Mouse (Mus musculus) layer of hippocampus, adult 9-11 months (tissue): ENCODE measurements around the gene Gnai3.

Source experiments
- DNase-seq: peaks from one replicate; pipeline ENCODE4 v3.0.0; 2022

Gnai3 gene

GRCm38 (mm10) chr3:108158383-108159037, 12.6 kb upstream of the Gnai3 start:
- DNase-seq, result peak; percentile 87

DNA sequence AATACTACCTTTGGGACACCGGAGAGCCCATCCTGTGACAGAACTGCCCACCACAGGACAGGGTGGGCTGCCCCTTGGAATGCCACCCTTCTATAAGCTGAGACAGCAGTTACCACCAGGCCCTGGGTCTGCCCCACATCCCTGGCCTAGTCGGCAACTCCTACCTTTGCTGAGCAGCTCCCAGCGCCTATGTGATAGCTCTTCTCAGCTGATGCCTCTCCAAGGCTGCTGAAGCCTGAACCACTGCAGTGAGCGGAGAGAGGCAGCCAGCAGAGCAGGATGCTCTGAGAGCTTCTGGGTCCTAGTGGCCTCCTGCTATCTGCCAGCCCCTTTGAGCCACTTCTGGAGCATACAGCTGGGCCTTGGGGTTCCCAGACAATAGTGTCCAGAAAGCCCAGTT, 8.7 kb upstream of the Gnai3 start, which contains the start of gene Gpr61:
Gene Gpr61, minus strand, starts transcription at position 227 of the 400 bp plus-strand sequence.
- peak; percentile 81 for DNase-seq

- DNase-seq, result no peak
These were observed 6.3 kb upstream of the Gnai3 start for GRCm38 (mm10) chr3:108152290-108152689.

DNA sequence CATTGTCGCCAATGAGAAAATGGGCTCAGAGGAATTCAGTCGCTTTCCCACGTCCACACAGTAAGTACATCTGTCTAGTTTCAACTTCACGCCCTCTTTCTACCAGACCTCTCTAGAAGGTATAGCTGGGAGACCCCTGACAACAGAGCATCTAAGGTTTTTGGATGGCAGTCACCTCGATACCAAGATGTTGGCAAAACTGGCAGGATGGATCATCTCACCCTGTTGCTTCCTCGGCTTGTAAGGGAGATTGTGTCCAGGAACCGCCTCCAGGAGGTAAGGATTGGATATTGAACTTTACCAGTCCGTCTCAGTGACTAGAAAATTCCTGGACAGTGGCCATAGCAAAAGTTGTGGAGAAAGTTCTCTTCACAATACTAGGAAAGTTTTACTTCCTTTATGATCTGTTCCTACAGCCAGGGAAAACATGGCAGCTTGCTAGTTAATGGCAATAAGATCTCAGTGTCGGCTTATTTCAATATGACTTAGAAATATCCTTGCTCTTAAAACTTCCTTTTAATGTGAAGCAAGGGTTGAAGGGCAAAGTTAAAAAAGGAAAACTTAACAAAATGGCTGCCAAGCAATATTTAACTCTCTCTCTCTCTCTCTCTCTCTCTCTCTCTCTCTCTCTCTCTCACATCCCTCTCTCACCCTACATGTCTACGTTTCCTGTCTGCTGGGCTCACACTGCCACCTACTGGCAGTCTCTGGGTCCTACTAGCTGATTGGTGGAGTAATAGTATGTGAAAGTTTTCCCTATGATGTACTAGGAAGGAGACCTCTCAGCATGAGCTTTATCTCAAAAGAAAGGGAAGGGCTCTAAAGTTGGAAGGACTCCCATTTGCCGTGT, 1.7 kb upstream of the Gnai3 start:
- DNase-seq, result peak; percentile 88

- no peak for DNase-seq
These were observed 725 bp upstream of the Gnai3 start for GRCm38 (mm10) chr3:108146671-108147070.

- no peak for DNase-seq
These were observed 5.2 kb downstream of the Gnai3 start for GRCm38 (mm10) chr3:108140786-108141185.

GRCm38 (mm10) chr3:108139113-108139512, 6.8 kb downstream of the Gnai3 start:
- DNase-seq, result no peak

GRCm38 (mm10) chr3:108134701-108135100, 11.2 kb downstream of the Gnai3 start:
- DNase-seq, result peak; percentile 64

DNA sequence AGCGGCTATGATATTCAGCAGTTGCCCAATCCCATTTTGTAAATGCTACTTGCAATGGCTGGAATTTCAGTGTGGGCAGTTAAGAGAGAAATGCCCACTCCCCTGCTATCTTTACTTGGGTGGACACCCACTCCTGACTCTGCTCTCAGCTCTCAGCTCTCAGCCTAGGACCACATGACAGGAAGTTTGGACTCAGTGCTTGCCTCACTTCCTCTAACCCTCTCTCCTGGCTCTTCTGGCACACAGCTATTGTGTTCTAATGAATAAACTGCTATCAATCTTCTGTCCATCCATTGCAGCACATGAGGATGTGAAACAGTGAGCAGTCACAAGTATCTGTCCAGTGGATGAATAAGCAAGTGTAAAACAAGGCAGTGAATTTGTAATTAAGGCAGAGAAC, 13.5 kb downstream of the Gnai3 start:
- no peak for DNase-seq

DNA sequence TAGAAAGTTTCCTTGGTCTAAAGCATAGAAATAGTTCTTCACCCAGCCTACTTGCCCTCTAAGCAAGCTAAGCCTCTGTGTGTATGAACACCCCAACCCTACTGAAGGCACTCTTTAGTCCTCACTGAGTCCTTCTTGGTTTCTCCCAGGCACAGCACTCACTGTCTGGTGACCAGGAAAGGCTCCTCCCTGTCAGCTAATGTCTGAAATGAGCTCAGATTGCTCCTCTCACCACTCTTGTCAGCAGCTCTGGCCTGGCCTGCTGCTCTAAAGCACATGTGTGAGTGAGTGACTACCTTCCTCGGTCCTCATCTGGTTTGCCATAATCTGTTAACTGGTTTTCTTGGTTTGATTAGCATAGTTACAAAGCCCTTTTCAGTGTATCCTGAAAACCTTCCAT, 14.1 kb downstream of the Gnai3 start:
- DNase-seq, result no peak

- no peak for DNase-seq
These were observed 14.7 kb downstream of the Gnai3 start for GRCm38 (mm10) chr3:108131216-108131615.

GRCm38 (mm10) chr3:108129804-108130203, 16.1 kb downstream of the Gnai3 start:
- no peak for DNase-seq

DNA sequence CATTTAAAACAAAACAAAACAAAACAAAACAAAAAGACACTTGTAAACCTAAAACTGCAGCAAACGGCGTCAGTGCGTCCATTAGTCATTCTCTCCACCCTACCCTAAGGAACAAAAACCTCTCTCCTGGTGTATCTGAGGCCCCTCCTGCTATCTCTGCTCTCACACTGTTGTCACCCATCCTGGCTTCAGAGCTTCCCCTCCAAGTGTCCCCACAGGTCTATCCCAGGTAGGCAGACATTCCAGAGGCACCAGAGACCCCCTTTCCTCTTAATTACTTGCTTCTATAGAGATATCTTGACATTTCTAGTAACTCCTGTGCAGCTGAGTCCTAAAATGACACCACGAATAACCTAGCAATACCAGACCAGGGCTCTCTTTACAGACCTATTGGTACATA, 16.6 kb downstream of the Gnai3 start:
- no peak for DNase-seq

GRCm38 (mm10) chr3:108128520-108128919, 17.4 kb downstream of the Gnai3 start:
- no peak for DNase-seq

DNA sequence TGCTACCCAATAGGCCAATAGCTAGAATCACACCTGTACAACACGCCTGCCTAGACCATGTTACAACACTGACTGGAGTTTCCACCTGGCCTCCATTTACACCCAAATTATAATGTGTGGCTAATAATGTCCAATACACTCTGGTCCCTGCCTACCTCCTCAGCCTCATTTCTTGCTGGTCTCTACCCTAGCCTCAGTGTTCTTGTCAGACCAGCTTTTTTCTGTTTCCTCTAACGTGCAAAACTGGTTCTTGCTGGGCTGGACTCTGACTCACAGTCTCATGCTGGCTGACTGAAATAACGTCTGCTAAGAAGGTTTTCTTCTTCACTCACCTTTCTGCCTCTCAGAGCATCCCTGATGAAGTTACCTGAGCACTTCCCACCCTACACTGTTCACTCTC, 19.6 kb downstream of the Gnai3 start:
- DNase-seq, result no peak

- no peak for DNase-seq
These were observed 21.8 kb downstream of the Gnai3 start for GRCm38 (mm10) chr3:108124131-108124530.

GRCm38 (mm10) chr3:108123242-108123641, 22.7 kb downstream of the Gnai3 start:
- DNase-seq, result no peak

DNA sequence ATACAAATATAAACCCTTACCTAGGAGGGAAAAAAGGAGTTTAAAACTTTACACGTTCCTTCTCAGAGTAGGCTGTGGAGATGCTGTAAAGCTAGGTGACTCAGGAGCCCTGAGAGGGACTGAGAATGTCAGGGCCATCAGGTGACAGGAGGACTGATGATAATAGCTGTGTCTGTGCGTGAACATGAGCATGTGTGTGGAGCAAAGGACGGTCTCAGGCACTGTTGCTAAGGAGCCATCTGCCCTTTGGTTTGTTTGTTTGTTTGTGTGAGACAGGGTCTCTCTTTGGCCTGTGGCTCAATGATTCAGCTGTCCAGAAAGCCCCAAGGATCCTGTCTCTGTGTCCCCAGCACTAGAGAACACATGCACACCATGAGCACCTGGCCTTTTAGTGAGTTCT, 24.8 kb downstream of the Gnai3 start:
- no peak for DNase-seq

- DNase-seq, result no peak
These were observed 28.5 kb downstream of the Gnai3 start for GRCm38 (mm10) chr3:108117465-108117864.

DNA sequence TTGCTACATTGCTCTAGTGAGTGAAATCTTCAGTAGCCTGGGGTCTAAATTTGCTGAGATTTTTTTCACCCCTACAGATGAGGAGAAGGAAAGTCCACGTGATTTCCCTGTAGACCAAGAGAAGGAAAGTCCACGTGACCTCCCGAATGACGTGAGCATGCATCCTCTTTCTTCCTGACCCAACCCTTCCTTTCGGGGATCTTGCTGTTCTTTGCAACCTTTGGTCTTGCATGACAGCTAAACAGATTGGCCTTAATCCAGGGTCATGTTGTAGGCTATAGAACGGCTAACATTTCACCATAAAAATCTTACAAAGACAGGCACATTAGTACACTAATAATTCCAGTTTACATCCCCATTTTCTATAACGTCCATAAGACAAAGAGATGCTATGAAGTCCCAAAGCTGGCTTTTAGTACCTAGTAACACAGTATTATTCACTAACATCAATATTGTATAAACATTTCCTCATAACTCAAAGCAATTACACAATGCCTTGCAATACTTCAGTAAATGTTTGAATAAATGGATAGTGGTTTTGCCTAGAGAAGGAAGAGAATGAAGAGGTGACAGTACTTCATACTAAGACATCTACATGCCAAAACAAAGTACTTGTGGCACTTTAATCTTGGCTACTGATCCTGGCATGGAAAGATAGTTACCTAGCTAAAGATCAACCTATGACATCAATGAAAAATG, 32.2 kb downstream of the Gnai3 start:
- no peak for DNase-seq

DNA sequence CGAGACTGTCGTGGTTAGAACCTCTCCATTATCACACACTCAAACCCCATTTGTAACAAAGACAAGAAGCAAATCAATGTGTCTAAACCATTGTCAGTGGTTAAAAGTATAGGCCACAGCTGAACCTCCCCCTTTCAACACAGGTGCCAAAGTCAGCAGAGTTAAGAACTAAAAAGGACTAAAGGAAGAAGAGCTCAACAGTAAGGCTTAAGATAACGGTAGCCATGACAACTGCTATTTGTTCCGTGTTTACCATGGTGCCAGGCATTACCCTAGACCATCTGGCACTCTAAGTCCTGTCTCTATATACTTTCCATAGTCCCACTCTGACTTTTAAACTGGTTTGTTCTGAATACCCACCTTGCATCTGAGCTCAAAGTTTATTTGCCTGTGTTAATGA, 33.3 kb downstream of the Gnai3 start:
- no peak for DNase-seq

DNA sequence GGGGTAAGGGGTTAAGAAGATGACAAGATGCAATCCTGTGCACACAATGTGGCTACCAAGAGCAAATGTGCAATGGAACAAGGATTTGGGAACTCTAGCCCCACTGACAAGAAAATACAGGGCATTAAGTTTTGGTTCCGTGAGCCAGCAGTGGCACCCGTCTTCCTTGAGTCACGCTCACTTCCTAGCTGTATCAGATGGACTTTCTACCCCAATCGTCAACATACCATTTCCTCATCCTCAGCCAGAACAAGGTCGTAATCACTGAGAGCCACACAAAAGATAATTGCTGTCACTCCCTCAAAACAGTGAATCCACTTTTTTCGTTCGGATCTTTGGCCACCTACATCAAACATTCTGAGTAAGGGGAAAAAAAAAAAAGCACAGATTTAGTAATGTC, 33.7 kb downstream of the Gnai3 start:
- no peak for DNase-seq

DNA sequence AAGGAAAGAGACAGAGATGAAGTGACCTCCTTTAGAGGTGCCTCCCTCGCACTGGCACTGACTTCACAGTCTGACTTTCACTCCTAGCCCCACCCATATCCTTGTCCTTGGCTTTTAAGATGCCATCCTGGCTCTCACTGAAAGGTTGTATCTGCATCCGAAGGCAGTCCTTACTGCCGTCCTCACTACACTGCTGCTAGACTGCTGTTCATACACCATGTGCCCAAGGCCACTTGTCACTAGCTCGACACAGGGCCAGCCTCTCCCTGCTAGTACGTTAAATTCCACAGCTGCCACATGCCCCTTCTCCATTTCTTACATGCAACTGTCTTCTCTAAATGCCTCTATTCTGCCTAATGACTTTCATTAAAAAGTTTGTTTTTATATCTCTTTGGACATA, 34.6 kb downstream of the Gnai3 start:
- no peak for DNase-seq

DNA sequence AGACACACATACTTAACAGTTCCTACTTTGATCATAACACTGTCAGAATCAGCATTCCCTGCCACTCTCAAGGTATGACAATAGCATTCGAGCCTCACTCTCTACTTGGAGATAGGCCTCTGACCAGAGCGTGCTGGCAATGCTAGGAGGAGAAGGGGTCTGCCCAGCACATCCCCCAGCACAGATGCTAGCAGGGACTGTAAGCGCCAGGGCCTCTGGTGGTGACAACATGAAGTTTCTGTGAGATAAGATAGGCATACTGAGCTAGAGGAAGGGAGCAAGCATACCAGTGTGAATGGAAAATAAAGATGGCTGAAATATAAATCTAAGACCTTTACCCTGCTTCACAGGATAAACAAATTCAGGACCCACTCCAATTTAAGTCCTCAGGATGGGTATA, 40.7 kb downstream of the Gnai3 start:
- no peak for DNase-seq
